Mouse (Mus musculus): ENCODE results near the gene Map3k4. TPM values are rescaled to one million over a fixed set of nuclear protein-coding genes. Genes with fewer than 3 reads are reported as not detected.
"Not testable (repeated sequence)": the region's sequence is repeated elsewhere in the genome, so short reads cannot be mapped to it uniquely, and the experiment has no call there.

Gene Map3k4
- polyA plus RNA-seq, 1 experiment from 2014 or later = 52.4 TPM

- Histone ChIP-seq H3K27me3 (ENCODE audit: control insufficient read depth, insufficient read depth, low read length) (no peaks in the 10 kb centered on the region), H3K27ac (ENCODE audit: low read length) (peak overlapping the region; percentile 35; the same call in 1 of the 2 replicates), H3K36me3 (ENCODE audit: control insufficient read depth, insufficient read depth, low read length) (no peaks in the 10 kb centered on the region), H3K4me2 (replicated peaks; ENCODE audit: low read depth, low read length) (no peak overlapping the region), H3K4me1 (ENCODE audit: control insufficient read depth, insufficient read depth, low read length) (peaks cover 36% of the 10 kb centered on the region), H3K4me3 (ENCODE audit: low read depth, low read length) (no peak overlapping the region), H3K9me3 (ENCODE audit: control insufficient read depth, low read depth, low read length) (no peaks in the 10 kb centered on the region), H3K9ac (replicated peaks; ENCODE audit: low read depth, low read length) (no peak overlapping the region)
- 76% methylated on average over 7 of the region's 7 CpGs for WGBS
- no peak for ATAC-seq (ENCODE audit: insufficient number of reproducible peaks, insufficient read depth, low FRiP score, low read depth)
These were observed 19.2 kb downstream of the Map3k4 start for GRCm38 (mm10) chr17:12299371-12299770.

- Histone ChIP-seq H3K9ac (replicated peaks; ENCODE audit: low read depth, low read length) (no peak overlapping the region), H3K27ac (ENCODE audit: low read length) (peak overlapping the region; percentile 64; the same call in 1 of the 2 replicates), H3K36me3 (ENCODE audit: control insufficient read depth, insufficient read depth, low read length) (no peaks in the 10 kb centered on the region), H3K9me3 (ENCODE audit: control insufficient read depth, low read depth, low read length) (no peaks in the 10 kb centered on the region), H3K27me3 (ENCODE audit: control insufficient read depth, insufficient read depth, low read length) (no peaks in the 10 kb centered on the region), H3K4me3 (ENCODE audit: low read depth, low read length) (no peak overlapping the region), H3K4me2 (replicated peaks; ENCODE audit: low read depth, low read length) (no peak overlapping the region), H3K4me1 (ENCODE audit: control insufficient read depth, insufficient read depth, low read length) (peaks cover 36% of the 10 kb centered on the region)
- no peak for ATAC-seq (ENCODE audit: insufficient number of reproducible peaks, insufficient read depth, low FRiP score, low read depth)
- WGBS = 65% methylated on average over 4 of the region's 4 CpGs
These were observed 20.6 kb downstream of the Map3k4 start for GRCm38 (mm10) chr17:12297978-12298377.

GRCm38 (mm10) chr17:12297292-12297691 is 21.3 kb downstream of the Map3k4 start:
- no peak overlapping the region for H3K9ac ChIP-seq (replicated peaks; ENCODE audit: low read depth, low read length)
- ATAC-seq (ENCODE audit: insufficient number of reproducible peaks, insufficient read depth, low FRiP score, low read depth) = no peak; the same call in 1 of the 2 replicates
- peaks cover 36% of the 10 kb centered on the region for H3K4me1 ChIP-seq (ENCODE audit: control insufficient read depth, insufficient read depth, low read length)
- H3K4me3 ChIP-seq (ENCODE audit: low read depth, low read length) = no peak overlapping the region
- H3K4me2 ChIP-seq (replicated peaks; ENCODE audit: low read depth, low read length) = 0 out of 2 replicates have a peak overlapping the region, but pooled peaks have one; percentile 0
- 30% methylated on average over 7 of the region's 7 CpGs for WGBS
- H3K27me3 ChIP-seq (ENCODE audit: control insufficient read depth, insufficient read depth, low read length) = no peaks in the 10 kb centered on the region
- H3K36me3 ChIP-seq (ENCODE audit: control insufficient read depth, insufficient read depth, low read length) = no peaks in the 10 kb centered on the region
- H3K9me3 ChIP-seq (ENCODE audit: control insufficient read depth, low read depth, low read length) = no peaks in the 10 kb centered on the region
- peak overlapping the region; percentile 29; the same call in 1 of the 2 replicates for H3K27ac ChIP-seq (ENCODE audit: low read length)

GRCm38 (mm10) chr17:12295926-12296325 is 22.7 kb downstream of the Map3k4 start:
- H3K27me3 ChIP-seq (ENCODE audit: control insufficient read depth, insufficient read depth, low read length); H3K4me3 ChIP-seq (ENCODE audit: low read depth, low read length); H3K9me3 ChIP-seq (ENCODE audit: control insufficient read depth, low read depth, low read length); H3K9ac ChIP-seq (replicated peaks; ENCODE audit: low read depth, low read length); H3K4me2 ChIP-seq (replicated peaks; ENCODE audit: low read depth, low read length); H3K36me3 ChIP-seq (ENCODE audit: control insufficient read depth, insufficient read depth, low read length); H3K27ac ChIP-seq (ENCODE audit: low read length); ATAC-seq (ENCODE audit: insufficient number of reproducible peaks, insufficient read depth, low FRiP score, low read depth): not testable (repeated sequence)
- WGBS = 91% methylated on average over 5 of the region's 5 CpGs
- H3K4me1 ChIP-seq (ENCODE audit: control insufficient read depth, insufficient read depth, low read length) = peaks cover 32% of the 10 kb centered on the region

- peaks cover 26% of the 10 kb centered on the region for H3K4me1 ChIP-seq (ENCODE audit: control insufficient read depth, insufficient read depth, low read length)
- H3K9me3 ChIP-seq (ENCODE audit: control insufficient read depth, low read depth, low read length) = no peaks in the 10 kb centered on the region
- H3K4me2 ChIP-seq (replicated peaks; ENCODE audit: low read depth, low read length) = no peak overlapping the region
- 79% methylated on average over 7 of the region's 7 CpGs for WGBS
- no peak for ATAC-seq (ENCODE audit: insufficient number of reproducible peaks, insufficient read depth, low FRiP score, low read depth)
- no peaks in the 10 kb centered on the region for H3K36me3 ChIP-seq (ENCODE audit: control insufficient read depth, insufficient read depth, low read length)
- no peak overlapping the region for H3K9ac ChIP-seq (replicated peaks; ENCODE audit: low read depth, low read length)
- H3K27me3 ChIP-seq (ENCODE audit: control insufficient read depth, insufficient read depth, low read length) = no peaks in the 10 kb centered on the region
- H3K4me3 ChIP-seq (ENCODE audit: low read depth, low read length) = no peak overlapping the region
- H3K27ac ChIP-seq (ENCODE audit: low read length) = no peak overlapping the region
These were observed 24.2 kb downstream of the Map3k4 start for GRCm38 (mm10) chr17:12294424-12294823.

- no peak overlapping the region for H3K4me2 ChIP-seq (replicated peaks; ENCODE audit: low read depth, low read length)
- no peaks in the 10 kb centered on the region for H3K27me3 ChIP-seq (ENCODE audit: control insufficient read depth, insufficient read depth, low read length)
- WGBS = 84% methylated on average over 6 of the region's 6 CpGs
- no peak for ATAC-seq (ENCODE audit: insufficient number of reproducible peaks, insufficient read depth, low FRiP score, low read depth)
- peaks cover 20% of the 10 kb centered on the region for H3K4me1 ChIP-seq (ENCODE audit: control insufficient read depth, insufficient read depth, low read length)
- H3K9ac ChIP-seq (replicated peaks; ENCODE audit: low read depth, low read length) = no peak overlapping the region
- H3K36me3 ChIP-seq (ENCODE audit: control insufficient read depth, insufficient read depth, low read length) = no peaks in the 10 kb centered on the region
- no peak overlapping the region for H3K4me3 ChIP-seq (ENCODE audit: low read depth, low read length)
- H3K27ac ChIP-seq (ENCODE audit: low read length) = no peak overlapping the region
- no peaks in the 10 kb centered on the region for H3K9me3 ChIP-seq (ENCODE audit: control insufficient read depth, low read depth, low read length)
These were observed 25.0 kb downstream of the Map3k4 start for GRCm38 (mm10) chr17:12293571-12293970.

GRCm38 (mm10) chr17:12292877-12293276 is 25.7 kb downstream of the Map3k4 start:
- Histone ChIP-seq H3K36me3 (ENCODE audit: control insufficient read depth, insufficient read depth, low read length) (no peaks in the 10 kb centered on the region), H3K4me3 (ENCODE audit: low read depth, low read length) (no peak overlapping the region)
- no peak for ATAC-seq (ENCODE audit: insufficient number of reproducible peaks, insufficient read depth, low FRiP score, low read depth)

GRCm38 (mm10) chr17:12292356-12292755 is 26.2 kb downstream of the Map3k4 start:
- H3K9me3 ChIP-seq (ENCODE audit: control insufficient read depth, low read depth, low read length) = no peaks in the 10 kb centered on the region
- H3K36me3 ChIP-seq (ENCODE audit: control insufficient read depth, insufficient read depth, low read length) = no peaks in the 10 kb centered on the region
- H3K9ac ChIP-seq (replicated peaks; ENCODE audit: low read depth, low read length) = no peak overlapping the region
- no peaks in the 10 kb centered on the region for H3K27me3 ChIP-seq (ENCODE audit: control insufficient read depth, insufficient read depth, low read length)
- no peak overlapping the region for H3K4me3 ChIP-seq (ENCODE audit: low read depth, low read length)
- ATAC-seq (ENCODE audit: insufficient number of reproducible peaks, insufficient read depth, low FRiP score, low read depth) = no peak
- H3K27ac ChIP-seq (ENCODE audit: low read length) = no peak overlapping the region
- no peak overlapping the region for H3K4me2 ChIP-seq (replicated peaks; ENCODE audit: low read depth, low read length)
- WGBS = 96% methylated on average over 1 of the region's 1 CpGs
- peaks cover 12% of the 10 kb centered on the region for H3K4me1 ChIP-seq (ENCODE audit: control insufficient read depth, insufficient read depth, low read length)

More at GRCm38 (mm10) chr17:12292877-12293276, 25.7 kb downstream of the Map3k4 start:
- WGBS = 88% methylated on average over 8 of the region's 8 CpGs
- Histone ChIP-seq H3K27ac (ENCODE audit: low read length) (no peak overlapping the region), H3K9ac (replicated peaks; ENCODE audit: low read depth, low read length) (no peak overlapping the region), H3K4me1 (ENCODE audit: control insufficient read depth, insufficient read depth, low read length) (peaks cover 17% of the 10 kb centered on the region), H3K9me3 (ENCODE audit: control insufficient read depth, low read depth, low read length) (no peaks in the 10 kb centered on the region), H3K27me3 (ENCODE audit: control insufficient read depth, insufficient read depth, low read length) (no peaks in the 10 kb centered on the region), H3K4me2 (replicated peaks; ENCODE audit: low read depth, low read length) (no peak overlapping the region)

GRCm38 (mm10) chr17:12291151-12291550 is 27.4 kb downstream of the Map3k4 start:
- ATAC-seq (ENCODE audit: insufficient number of reproducible peaks, insufficient read depth, low FRiP score, low read depth) = no peak
- WGBS = 87% methylated on average over 7 of the region's 7 CpGs
- H3K36me3 ChIP-seq (ENCODE audit: control insufficient read depth, insufficient read depth, low read length) = no peaks in the 10 kb centered on the region
- no peak overlapping the region for H3K9ac ChIP-seq (replicated peaks; ENCODE audit: low read depth, low read length)
- H3K27me3 ChIP-seq (ENCODE audit: control insufficient read depth, insufficient read depth, low read length) = no peaks in the 10 kb centered on the region
- peaks cover 7% of the 10 kb centered on the region for H3K4me1 ChIP-seq (ENCODE audit: control insufficient read depth, insufficient read depth, low read length)
- no peak overlapping the region for H3K4me2 ChIP-seq (replicated peaks; ENCODE audit: low read depth, low read length)
- no peaks in the 10 kb centered on the region for H3K9me3 ChIP-seq (ENCODE audit: control insufficient read depth, low read depth, low read length)
- no peak overlapping the region for H3K4me3 ChIP-seq (ENCODE audit: low read depth, low read length)
- H3K27ac ChIP-seq (ENCODE audit: low read length) = no peak overlapping the region
